Mouse (Mus musculus) induced T-regulatory cell, adult 2 months (primary cell): Measurements from ENCODE around the gene Phkb.

Experiments used
- DNase-seq: peaks from one replicate; pipeline ENCODE4 v3.0.0-alpha.2; 2012; ENCODE audit warnings: low read depth

Phkb gene

DNA sequence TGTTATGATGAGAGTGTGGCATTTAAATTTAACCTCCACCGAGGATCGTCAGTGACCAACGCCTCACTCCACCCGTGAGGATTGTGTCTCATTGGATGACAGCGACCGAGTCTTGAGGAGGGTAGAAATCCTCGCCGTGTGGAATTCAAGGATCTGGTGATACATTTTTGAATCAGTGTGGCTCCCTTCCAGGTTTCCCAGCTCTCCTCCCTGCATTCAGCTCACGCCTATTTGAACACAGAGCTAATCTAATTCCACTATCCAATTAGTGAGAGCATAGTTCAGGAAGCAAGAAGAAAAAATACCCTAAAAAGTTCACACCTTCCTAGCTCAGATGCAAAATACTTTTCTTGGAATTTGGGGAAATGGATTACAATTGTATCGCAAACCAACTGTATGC, 249.9 kb downstream of the Phkb start:
- no peak for DNase-seq
